Mouse (Mus musculus) kidney, postnatal 0 days (tissue): ENCODE data around the gene Mcrip2. TPM values are rescaled to one million over a fixed set of nuclear protein-coding genes. Genes with fewer than 3 reads are reported as not detected.

Source experiments
- ATAC-seq: fragments of 200-750 bp; cut with Nextera tagmentation; replicated peaks from 2 replicates; pipeline ENCODE4 v1.8.0; 2017; ENCODE audit warnings: low read depth, moderate number of reproducible peaks, moderate TSS enrichment, moderate library complexity; ENCODE audit not compliant: low FRiP score
- DNase-seq: peaks from one replicate; pipeline ENCODE4 v3.0.0-alpha.2; 2016; ENCODE audit warnings: low spot score
- H3K27ac ChIP-seq: fragments of 300-500 bp; sonication (generic); 2 replicates; pipeline ENCODE4 v1.5.1; 2014; ENCODE audit warnings: mild to moderate bottlenecking
- H3K27me3 ChIP-seq: fragments of 300-500 bp; sonication (generic); 2 replicates; pipeline ENCODE4 v1.6.1; 2014; ENCODE audit warnings: low read length, mixed read lengths; ENCODE audit not compliant: insufficient read depth
- H3K36me3 ChIP-seq: fragments of 300-500 bp; sonication (generic); 2 replicates; pipeline ENCODE4 v1.6.1; 2014; ENCODE audit warnings: low read length, mixed read lengths; ENCODE audit not compliant: insufficient read depth
- H3K4me1 ChIP-seq: fragments of 300-500 bp; sonication (generic); replicated peaks from 2 replicates; pipeline ENCODE4 v1.6.1; 2014; ENCODE audit warnings: antibody characterized with exemption, low read length, mixed read lengths; ENCODE audit not compliant: insufficient read depth
- H3K4me2 ChIP-seq: fragments of 300-500 bp; sonication (generic); 2 replicates; pipeline ENCODE4 v1.6.1; 2014; ENCODE audit warnings: mild to moderate bottlenecking, low read length, moderate library complexity, mixed read lengths
- H3K4me3 ChIP-seq: fragments of 300-500 bp; sonication (generic); replicated peaks from 2 replicates; pipeline ENCODE4 v1.5.1; 2014; ENCODE audit warnings: low read depth, low read length
- H3K9ac ChIP-seq: fragments of 300-500 bp; sonication (generic); 2 replicates; pipeline ENCODE4 v1.6.1; 2014; ENCODE audit warnings: low read depth, low read length
- H3K9me3 ChIP-seq: fragments of 300-500 bp; sonication (generic); replicated peaks from 2 replicates; pipeline ENCODE4 v1.6.1; 2016; ENCODE audit warnings: low read length, inconsistent platforms, mixed read lengths
- CTCF ChIP-seq: IDR thresholded peaks from 2 replicates; pipeline ENCODE4 v1.5.1; 2016; ENCODE audit warnings: antibody characterized with exemption, low read depth, mild to moderate bottlenecking, moderate library complexity
- WGBS: fragments of 180-500 bp; shearing (Covaris S2); extraction: QIAGEN DNeasy Blood & Tissue Kit; methylation state at CpG from one replicate; pipeline ENCODE4 v1.1.7; 2014; 5-methylcytosine and 5-hydroxymethylcytosine counted together
- polyA plus RNA-seq: library from polyadenylated mRNA; unstranded; fragments of >200 nt; fragmentation: Nextera tagmentation; extraction: Ambion mirVana; gene quantifications from 2 replicates; pipeline ENCODE4 v1.2.1, GENCODE M21; 2015

Mcrip2 gene
- polyA plus RNA-seq, 1 experiment from 2014 or later = 138 TPM

- Histone ChIP-seq H3K27ac (no peak overlapping the region), H3K4me3 (no peak overlapping the region), H3K9me3 (no peaks in the 10 kb centered on the region), H3K36me3 (peaks cover 38% of the 10 kb centered on the region), H3K9ac (no peak overlapping the region), H3K4me2 (0 out of 2 replicates have a peak overlapping the region, but pooled peaks have one; percentile 66), H3K4me1 (peaks cover 39% of the 10 kb centered on the region), H3K27me3 (no peaks in the 10 kb centered on the region)
- WGBS = 79% methylated on average over 4 of the region's 4 CpGs
- ATAC-seq (no peak), DNase-seq (no peak)
- TF ChIP-seq CTCF = no peak
Measured at GRCm38 (mm10) chr17:25830200-25830753, 38.3 kb downstream of the Mcrip2 start.

- Histone ChIP-seq H3K27ac (peak overlapping the region; percentile 88), H3K4me1 (peaks cover 36% of the 10 kb centered on the region), H3K9ac (peak overlapping the region; percentile 60), H3K36me3 (peaks cover 35% of the 10 kb centered on the region), H3K27me3 (no peaks in the 10 kb centered on the region), H3K4me2 (peak overlapping the region; percentile 66), H3K4me3 (peak overlapping the region; percentile 34), H3K9me3 (no peaks in the 10 kb centered on the region)
- WGBS = 33% methylated on average over 8 of the region's 8 CpGs
- ATAC-seq (no peak), DNase-seq (no peak)
- TF ChIP-seq CTCF = no peak
Measured at GRCm38 (mm10) chr17:25829558-25830017, 39.0 kb downstream of the Mcrip2 start.

- Histone ChIP-seq H3K27ac (peak within 1 kb of the TSS; percentile 88), H3K4me3 (peak within 1 kb of the TSS; percentile 34), H3K36me3 (peaks cover 34% of the 10 kb centered on the region), H3K4me2 (peak within 1 kb of the TSS; percentile 66), H3K9me3 (no peaks in the 10 kb centered on the region), H3K4me1 (peaks cover 36% of the 10 kb centered on the region), H3K27me3 (no peaks in the 10 kb centered on the region), H3K9ac (peak within 1 kb of the TSS; percentile 60)
- WGBS = under 1% methylated on average over 32 of the region's 32 CpGs
- peak; percentile 16 for ATAC-seq
- TF ChIP-seq CTCF = peak; percentile 57
- peak; percentile 90 for DNase-seq
Measured at GRCm38 (mm10) chr17:25828712-25829557, 39.6 kb downstream of the Mcrip2 start, which contains the start of gene Jmjd8. Jmjd8 (plus strand) TSS chr17:25828867.

- WGBS = 87% methylated on average over 8 of the region's 8 CpGs
- peak overlapping the region; percentile 88; the same call in 1 of the 2 replicates for H3K27ac ChIP-seq
Measured at GRCm38 (mm10) chr17:25828223-25828594, 40.4 kb downstream of the Mcrip2 start.

GRCm38 (mm10) chr17:25827546-25828222 is 40.9 kb downstream of the Mcrip2 start:
- H3K4me2 ChIP-seq = peak overlapping the region; percentile 66; the same call in 1 of the 2 replicates
- no peaks in the 10 kb centered on the region for H3K27me3 ChIP-seq
- H3K27ac ChIP-seq = no peak overlapping the region
- peaks cover 37% of the 10 kb centered on the region for H3K4me1 ChIP-seq
- H3K4me3 ChIP-seq = no peak overlapping the region
- no peak for ATAC-seq
- 88% methylated on average over 22 of the region's 22 CpGs for WGBS
- H3K9ac ChIP-seq = no peak overlapping the region
- DNase-seq = no peak
- no peaks in the 10 kb centered on the region for H3K9me3 ChIP-seq
- H3K36me3 ChIP-seq = peaks cover 34% of the 10 kb centered on the region
- no peak for TF ChIP-seq CTCF

More at GRCm38 (mm10) chr17:25828223-25828594, 40.4 kb downstream of the Mcrip2 start:
- DNase-seq (no peak), ATAC-seq (no peak)
- peaks cover 37% of the 10 kb centered on the region for H3K4me1 ChIP-seq
- no peaks in the 10 kb centered on the region for H3K9me3 ChIP-seq
- no peak for TF ChIP-seq CTCF
- no peak overlapping the region; the same call in 1 of the 2 replicates for H3K9ac ChIP-seq
- H3K4me2 ChIP-seq = peak overlapping the region; percentile 66
- peaks cover 34% of the 10 kb centered on the region for H3K36me3 ChIP-seq
- H3K4me3 ChIP-seq = peak overlapping the region; percentile 34; the same call in 1 of the 2 replicates
- no peaks in the 10 kb centered on the region for H3K27me3 ChIP-seq

- Histone ChIP-seq H3K4me3 (no peak overlapping the region), H3K27me3 (no peaks in the 10 kb centered on the region), H3K9me3 (no peaks in the 10 kb centered on the region), H3K4me2 (no peak overlapping the region), H3K27ac (no peak overlapping the region), H3K36me3 (peaks cover 34% of the 10 kb centered on the region), H3K4me1 (peaks cover 36% of the 10 kb centered on the region), H3K9ac (no peak overlapping the region)
- DNase-seq = no peak
- no peak for ATAC-seq
- TF ChIP-seq CTCF = no peak
- 96% methylated on average over 13 of the region's 13 CpGs for WGBS
Measured at GRCm38 (mm10) chr17:25827011-25827410, 41.6 kb downstream of the Mcrip2 start.
